Mouse (Mus musculus) myocyte (in vitro differentiated cells): ENCODE results near the gene Cbr1.

Experiments
- E2F4 ChIP-seq: IDR thresholded peaks from one replicate; pipeline ENCODE4 v1.6.1; 2011; ENCODE audit warnings: mild to moderate bottlenecking, control low read depth, moderate library complexity; ENCODE audit not compliant: insufficient read depth
- POLR2A ChIP-seq: IDR thresholded peaks from one replicate; pipeline ENCODE4 v1.6.1; 2011; ENCODE audit warnings: low read depth, mild to moderate bottlenecking, control low read depth, moderate library complexity; ENCODE audit not compliant: insufficient read length
- REST ChIP-seq: IDR thresholded peaks from one replicate; pipeline ENCODE4 v1.6.1; 2011; ENCODE audit warnings: mild to moderate bottlenecking, control low read depth, moderate library complexity; ENCODE audit not compliant: insufficient read depth, insufficient read length
- TCF3 ChIP-seq: IDR thresholded peaks from one replicate; pipeline ENCODE4 v1.6.1; 2011; ENCODE audit warnings: low read depth, control low read depth; ENCODE audit not compliant: insufficient read length
- USF1 ChIP-seq: IDR thresholded peaks from one replicate; pipeline ENCODE4 v1.6.1; 2011; ENCODE audit warnings: low read depth, mild to moderate bottlenecking, control low read depth, moderate library complexity

- TF ChIP-seq E2F4 (no peak), REST (no peak), POLR2A (no peak), TCF3 (no peak), USF1 (no peak)
These were observed 9.6 kb downstream of the Cbr1 start for GRCm38 (mm10) chr16:93615118-93615870.
